Mouse (Mus musculus) thymus, postnatal 14 days (tissue): Measurements from ENCODE around the gene Eif3k.

Experiments
- DNase-seq: peaks from one replicate; pipeline ENCODE4 v3.0.0; 2021

Gene Eif3k

DNA sequence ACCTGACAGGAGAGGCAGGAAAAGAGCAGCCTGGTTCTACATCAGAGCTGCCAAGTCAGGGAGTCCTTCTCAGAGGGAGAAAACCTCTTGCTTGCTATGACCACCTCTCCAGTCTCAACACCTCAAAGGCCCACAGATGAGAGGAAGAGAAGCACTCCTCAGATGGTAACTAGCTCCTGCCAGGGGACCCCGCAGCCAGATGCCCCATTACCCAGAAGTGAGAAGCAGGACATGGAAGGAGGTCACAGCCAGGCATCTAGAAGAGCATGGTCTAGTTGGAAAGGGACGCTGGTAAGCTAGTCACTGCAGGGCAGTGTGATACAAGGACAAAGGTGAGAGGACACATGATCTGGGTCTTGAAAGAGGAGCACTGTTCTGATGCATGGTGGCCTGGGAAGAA lies 47.8 kb downstream of the Eif3k start:
- no peak for DNase-seq

DNA sequence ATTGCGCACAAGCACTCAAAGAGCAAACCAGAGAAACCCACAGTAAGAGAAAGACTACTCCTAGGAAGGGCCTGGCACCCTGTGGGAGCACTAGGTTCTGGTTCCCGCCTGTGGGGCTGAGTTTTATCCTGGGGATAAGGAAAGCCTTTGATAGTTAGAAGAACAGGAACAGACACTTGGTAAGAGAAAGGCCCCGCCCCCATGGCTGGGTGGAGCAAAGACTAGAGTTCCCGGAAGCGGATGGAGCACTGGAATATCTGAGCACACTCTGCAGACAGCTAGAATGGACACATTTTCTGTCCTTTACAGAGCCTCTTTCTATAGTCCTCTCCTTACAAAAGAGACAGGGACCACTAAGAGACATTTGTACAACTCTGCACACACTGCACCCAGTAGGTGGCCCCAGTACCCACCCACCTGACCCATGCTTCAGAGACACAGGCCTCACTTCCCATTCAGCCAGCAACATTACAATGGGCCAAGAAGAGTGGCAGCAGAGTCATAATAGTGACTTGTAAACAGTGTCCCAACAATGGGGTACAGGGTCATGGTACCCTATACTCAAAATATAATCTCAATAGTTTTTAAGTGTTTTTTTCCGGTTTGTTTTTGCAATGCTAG lies 49.1 kb downstream of the Eif3k start:
- DNase-seq = peak; percentile 21

DNA sequence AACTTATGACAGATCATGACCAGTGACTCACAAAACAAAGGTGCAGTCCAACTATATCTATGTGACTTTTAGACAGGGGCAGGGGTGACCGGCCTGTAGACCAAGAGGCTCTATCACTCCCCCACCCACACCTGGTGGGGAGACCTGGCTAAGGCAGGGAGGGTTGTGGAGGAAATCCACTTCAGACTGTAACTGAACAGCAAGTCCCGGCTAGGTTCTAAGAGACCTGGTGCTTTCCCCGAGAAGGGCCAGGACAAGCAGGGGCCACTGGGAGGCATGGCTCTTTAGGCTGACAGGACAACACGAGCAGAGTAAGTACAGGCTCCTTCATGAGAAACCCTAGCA lies 50.0 kb downstream of the Eif3k start:
- no peak for DNase-seq

DNA sequence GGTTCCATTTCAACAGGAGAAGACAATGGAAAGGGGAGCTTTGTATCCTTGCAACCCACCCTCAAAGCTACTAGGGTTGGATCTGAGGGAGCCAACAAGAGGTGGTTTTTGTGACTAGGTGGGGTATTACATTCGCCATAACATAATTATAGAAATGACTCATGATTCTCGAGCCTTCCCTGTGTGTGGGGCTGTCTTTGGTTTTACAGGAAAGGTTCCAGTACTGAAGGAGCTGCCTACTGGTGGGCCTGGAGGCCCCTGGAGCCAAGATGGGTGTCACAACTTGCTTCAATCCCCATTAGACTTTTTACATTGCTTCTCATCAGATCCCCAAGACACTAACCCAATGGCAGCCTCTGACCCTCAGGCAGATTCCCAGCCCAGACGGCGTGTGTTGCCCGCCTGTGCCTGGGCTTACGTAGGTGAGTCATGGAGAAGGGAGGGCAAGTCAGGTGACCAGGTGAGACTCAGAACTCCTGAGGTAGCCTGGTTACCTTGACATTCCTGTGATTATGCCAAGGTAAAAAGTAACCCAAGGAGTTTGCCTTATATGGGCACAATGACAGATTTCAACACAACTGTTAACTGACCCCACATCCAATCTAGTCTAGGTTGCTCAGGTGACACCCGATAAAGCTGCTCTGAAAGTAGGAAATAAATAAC lies 50.5 kb downstream of the Eif3k start:
- no peak for DNase-seq

DNA sequence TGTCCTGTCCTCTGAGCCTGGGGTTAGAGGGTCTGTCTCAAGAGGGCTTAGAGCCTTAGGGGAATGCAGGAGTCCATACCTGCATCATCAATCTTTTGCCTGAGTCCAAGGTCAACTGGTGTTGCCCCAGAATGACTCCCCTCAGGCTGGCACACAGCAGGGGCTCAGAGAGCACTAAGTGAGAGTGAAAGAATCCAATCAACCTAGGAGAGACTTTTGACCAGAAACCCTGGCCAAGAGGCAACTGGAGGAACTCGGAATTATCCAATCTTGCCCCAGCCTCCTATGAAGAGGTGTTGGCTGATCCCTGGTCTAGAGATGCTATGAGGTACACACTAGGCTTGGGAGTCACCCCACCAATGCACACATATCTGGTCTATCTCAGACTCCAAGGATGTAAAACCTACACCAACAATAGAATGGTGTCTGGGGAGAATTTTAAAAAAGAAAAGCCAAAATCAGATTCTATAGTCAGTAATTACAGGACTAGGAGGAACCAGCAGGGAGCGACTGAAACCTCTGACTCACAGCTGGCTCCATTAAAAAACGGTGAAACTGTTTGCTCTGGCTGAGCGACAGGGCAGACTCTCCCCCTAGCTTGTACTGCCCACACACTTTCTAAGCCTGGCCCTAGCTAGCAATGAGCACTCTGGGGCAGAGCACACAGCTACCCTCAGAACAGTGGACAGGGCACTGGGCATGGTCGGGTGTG lies 51.2 kb downstream of the Eif3k start:
- DNase-seq = no peak

DNA sequence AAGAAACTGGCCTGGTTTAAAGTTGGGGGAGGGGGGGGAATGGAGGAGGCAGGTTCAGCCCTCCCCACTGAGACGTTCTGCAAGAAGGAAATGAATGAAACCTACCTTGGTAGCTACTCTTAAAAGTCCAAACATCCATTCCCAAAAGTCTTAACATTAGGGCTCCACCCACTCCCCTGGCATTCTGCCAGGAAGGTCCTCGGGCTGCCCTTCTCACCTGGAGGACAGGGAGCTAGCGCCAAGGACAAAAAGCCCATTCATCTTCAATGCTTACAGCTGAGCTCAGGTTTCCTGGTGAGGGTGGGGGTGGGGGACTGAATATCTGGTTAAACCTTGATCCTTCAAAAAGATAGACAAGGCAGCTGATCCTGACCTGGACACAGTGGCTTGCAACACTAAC lies 52.3 kb downstream of the Eif3k start:
- no peak for DNase-seq

DNA sequence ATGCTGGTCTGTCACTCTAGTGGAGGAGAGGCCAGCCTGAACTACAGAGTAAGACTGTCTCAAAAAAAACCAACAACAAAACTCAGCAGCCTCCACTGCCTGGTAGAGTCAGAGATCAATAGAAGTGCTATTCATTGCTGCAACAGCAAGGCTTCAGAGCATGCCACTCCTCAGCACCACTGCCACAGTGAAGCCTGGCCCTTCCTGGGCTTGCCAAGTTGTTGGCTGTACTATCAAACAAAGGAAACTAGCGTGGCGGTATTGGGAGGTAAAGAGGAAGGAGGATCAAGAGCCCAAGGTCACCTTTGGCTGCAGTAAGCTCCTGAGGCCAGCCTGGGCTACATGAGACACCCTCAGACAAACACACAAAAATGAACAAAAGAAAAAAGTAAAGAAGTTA lies 55.5 kb downstream of the Eif3k start:
- DNase-seq = no peak

DNA sequence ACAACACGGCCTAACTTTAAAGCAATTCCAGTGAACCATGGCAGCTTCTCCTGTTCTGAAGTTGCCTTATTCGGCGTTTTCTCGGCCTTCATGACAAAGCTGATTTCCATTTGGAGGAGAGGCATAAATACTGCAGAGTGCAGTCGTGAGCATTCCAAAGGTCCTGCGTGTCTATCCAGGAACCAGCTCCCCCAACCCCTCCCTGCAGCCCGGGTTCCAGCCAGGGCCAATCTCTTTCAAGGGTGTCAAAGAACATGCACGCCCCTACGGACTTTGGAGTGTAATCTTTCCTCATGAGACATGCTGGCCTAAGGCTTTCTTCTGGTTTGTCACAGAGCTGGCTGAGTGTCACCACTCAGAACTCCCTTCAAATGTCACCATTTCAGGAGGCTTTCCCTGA lies 56.3 kb downstream of the Eif3k start:
- DNase-seq = no peak

DNA sequence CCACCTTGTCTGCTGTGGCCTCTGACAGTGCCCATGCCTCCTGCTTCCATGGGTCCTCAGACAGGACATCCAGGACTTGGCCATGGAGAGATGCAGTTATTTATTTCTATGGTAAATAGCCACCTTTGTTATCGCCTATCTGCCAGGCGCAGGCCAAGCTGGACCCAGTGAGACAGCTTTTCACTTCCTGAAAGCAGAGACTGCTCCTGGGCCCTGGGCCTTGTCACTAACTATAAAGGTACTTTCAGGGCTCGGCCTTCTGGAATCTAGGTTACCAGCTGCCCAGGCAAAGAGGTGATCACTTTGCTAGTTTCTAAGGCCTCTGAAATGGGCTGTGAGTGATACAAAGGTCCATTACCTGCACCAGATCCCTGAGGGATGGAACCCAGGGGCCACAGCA lies 56.9 kb downstream of the Eif3k start:
- DNase-seq = no peak

DNA sequence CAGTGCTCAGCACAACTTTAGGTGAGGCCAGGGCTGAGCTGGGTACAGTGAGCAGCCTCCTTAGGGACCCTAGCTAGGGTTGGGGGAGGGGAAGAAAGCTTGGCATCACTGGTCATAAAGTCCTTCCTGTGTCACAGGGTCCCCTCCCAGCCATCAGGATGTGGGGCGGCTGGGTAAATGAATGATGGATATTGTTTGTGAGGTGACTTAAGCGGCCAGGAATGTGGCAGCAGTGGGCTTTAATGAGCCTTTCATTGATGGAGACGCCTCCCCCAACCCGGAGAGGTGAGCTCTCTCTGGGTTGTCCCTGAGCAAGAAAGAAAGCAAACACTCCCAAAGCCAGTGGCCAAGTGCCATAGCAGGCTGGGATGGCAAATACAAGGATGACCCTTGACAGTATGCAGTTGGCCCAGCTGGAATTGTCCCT lies 57.8 kb downstream of the Eif3k start:
- no peak for DNase-seq

DNA sequence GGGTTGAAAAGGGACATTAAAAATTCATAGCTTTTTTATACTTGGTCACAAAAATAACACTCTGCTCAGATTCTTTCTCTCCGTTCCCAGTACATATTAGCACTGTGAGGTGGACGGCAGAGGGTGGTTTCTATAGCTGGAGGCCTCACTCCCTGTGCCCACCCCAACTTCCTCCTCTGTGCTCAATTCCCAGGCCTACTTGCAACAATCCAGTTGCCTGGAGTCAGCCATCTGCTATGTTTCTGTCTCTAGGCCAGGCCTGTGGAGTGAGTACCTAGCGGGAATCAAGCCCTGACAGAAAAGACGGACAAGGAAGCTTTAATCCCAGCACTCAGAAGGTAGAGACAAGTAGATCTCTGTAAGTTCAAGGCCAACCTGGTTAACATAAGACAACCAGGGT lies 59.1 kb downstream of the Eif3k start:
- no peak for DNase-seq

DNA sequence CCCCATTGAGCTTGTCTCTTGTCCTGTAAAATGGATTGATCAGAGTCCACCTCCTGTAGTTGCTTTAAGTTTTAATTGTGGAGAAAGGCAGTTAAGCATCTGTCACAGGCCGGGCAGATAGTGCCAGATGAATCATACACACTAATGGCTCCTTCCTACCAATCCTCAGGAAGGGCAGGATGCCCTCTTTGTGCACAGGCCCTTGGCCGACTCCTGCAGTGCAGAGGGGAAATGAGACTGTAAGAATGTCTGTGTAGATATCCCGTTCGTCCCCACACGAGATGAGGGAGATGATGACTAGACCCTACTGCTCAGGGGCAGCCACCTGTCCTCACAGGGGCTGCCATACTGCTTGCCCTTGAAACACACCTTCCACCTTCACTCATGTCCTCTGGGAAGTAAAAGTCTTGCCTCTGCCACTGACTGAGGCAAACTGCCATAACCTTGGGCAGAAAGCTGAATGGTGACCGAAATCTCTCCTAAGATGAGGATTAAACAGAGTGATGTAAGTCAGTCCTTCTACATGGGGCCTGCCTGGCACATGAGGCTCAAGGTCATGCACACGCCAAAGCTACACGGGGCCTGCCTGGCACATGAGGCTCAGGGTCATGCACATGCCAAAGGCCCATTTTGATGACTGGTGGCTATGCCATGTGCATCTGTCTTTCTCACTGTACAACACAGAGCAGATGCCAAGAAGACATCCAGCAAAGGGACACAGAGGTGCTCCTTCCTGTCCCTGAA lies 59.8 kb downstream of the Eif3k start:
- DNase-seq = no peak
